Mouse (Mus musculus) embryonic fibroblast, embryonic 13.5 days (primary cell): Measurements from ENCODE around the gene Capn8. TPM values are rescaled to one million over a fixed set of nuclear protein-coding genes. Genes with fewer than 3 reads are reported as not detected.

Experiments used
- H3K27ac ChIP-seq: 2 replicates; pipeline ENCODE4 v1.5.1; 2012; ENCODE audit warnings: low read length, control low read depth, inconsistent platforms; ENCODE audit not compliant: insufficient read depth
- H3K4me1 ChIP-seq: 2 replicates; pipeline ENCODE4 v1.6.1; 2011; ENCODE audit warnings: low read length; ENCODE audit not compliant: control insufficient read depth, insufficient read depth
- H3K4me3 ChIP-seq: 2 replicates; pipeline ENCODE4 v1.5.1; 2011; ENCODE audit warnings: mild to moderate bottlenecking, control low read depth, low read length; ENCODE audit not compliant: insufficient read depth
- CTCF ChIP-seq: IDR thresholded peaks from 2 replicates; pipeline ENCODE4 v1.5.1; 2011; ENCODE audit warnings: mild to moderate bottlenecking, control low read depth, low read length, moderate library complexity, borderline replicate concordance; ENCODE audit not compliant: insufficient read depth
- POLR2A ChIP-seq: IDR thresholded peaks from 2 replicates; pipeline ENCODE4 v1.6.1; 2011; ENCODE audit warnings: low read depth, mild to moderate bottlenecking, control low read depth, low read length, moderate library complexity
- polyA plus RNA-seq: library from polyadenylated mRNA; stranded (reverse); fragments of >200 nt; gene quantifications from 2 replicates; pipeline ENCODE4 v1.2.4, GENCODE M21; 2011; ENCODE audit warnings: low read depth; ENCODE audit not compliant: missing spikeins, insufficient read length

The Capn8 gene
- polyA plus RNA-seq, 1 experiment: not detected

DNA sequence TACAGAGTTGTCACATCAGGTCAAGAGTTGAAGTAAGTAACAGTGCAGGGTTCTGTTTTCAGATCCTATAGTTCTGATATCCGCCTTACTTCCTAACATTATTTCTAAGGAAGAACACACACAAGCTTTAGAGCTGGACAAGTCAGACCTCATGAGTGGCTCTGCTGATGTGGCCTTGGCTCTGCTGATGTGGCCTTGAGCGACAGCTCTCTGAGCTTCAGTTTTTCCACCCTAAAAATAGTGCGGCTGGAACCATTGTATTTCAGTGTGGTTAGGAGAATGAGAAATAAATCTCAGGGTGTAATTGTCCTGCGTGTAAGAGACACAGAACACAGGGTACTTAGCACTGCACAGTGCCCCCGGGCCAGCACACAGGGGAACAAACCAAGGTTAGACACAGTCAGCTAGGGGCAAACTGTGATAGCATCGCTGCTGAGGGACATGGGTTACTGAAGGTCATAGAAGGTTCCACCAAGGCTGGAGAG, 586 bp downstream of the Capn8 start:
- Histone ChIP-seq H3K27ac (no peak overlapping the region), H3K4me3 (no peak overlapping the region), H3K4me1 (peaks cover 10% of the 10 kb centered on the region; the same call in 1 of the 2 replicates)
- TF ChIP-seq POLR2A (no peak), CTCF (no peak)

DNA sequence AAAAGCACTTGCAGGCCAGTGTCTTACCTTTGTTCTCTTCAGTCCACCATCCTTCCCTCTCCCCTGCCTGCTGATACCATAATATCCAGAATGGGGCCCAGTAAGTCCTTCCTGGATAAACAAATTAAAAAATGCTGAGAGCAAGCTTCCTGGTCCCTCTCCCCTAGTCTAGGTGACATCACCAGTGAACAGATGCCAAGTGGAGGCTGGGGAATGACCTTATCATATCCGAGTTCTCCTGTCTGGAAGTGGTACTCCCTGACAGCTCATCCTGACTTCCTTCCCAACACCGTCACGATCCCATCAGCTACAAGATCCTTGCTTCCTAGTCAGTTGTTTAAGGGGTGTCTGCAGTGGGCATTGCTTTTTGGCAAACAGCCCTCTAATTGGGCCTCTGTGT, 6.3 kb downstream of the Capn8 start:
- no peak for TF ChIP-seq POLR2A
- no peak for TF ChIP-seq CTCF
- Histone ChIP-seq H3K4me1 (no peaks in the 10 kb centered on the region), H3K4me3 (no peak overlapping the region), H3K27ac (no peak overlapping the region)

- no peak overlapping the region for H3K27ac ChIP-seq
- TF ChIP-seq POLR2A (no peak), CTCF (no peak)
- no peaks in the 10 kb centered on the region for H3K4me1 ChIP-seq
- H3K4me3 ChIP-seq: no peak overlapping the region
Measured at GRCm38 (mm10) chr1:182571973-182572372, 7.2 kb downstream of the Capn8 start.

- H3K4me3 ChIP-seq: no peak overlapping the region
- no peak for TF ChIP-seq CTCF
- TF ChIP-seq POLR2A: no peak
- no peaks in the 10 kb centered on the region for H3K4me1 ChIP-seq
- H3K27ac ChIP-seq: no peak overlapping the region
Measured at GRCm38 (mm10) chr1:182573856-182574665, 9.3 kb downstream of the Capn8 start.

GRCm38 (mm10) chr1:182574666-182575049, 9.9 kb downstream of the Capn8 start:
- Histone ChIP-seq H3K4me3 (no peak overlapping the region), H3K4me1 (no peaks in the 10 kb centered on the region), H3K27ac (no peak overlapping the region)
- TF ChIP-seq CTCF (no peak), POLR2A (no peak)

DNA sequence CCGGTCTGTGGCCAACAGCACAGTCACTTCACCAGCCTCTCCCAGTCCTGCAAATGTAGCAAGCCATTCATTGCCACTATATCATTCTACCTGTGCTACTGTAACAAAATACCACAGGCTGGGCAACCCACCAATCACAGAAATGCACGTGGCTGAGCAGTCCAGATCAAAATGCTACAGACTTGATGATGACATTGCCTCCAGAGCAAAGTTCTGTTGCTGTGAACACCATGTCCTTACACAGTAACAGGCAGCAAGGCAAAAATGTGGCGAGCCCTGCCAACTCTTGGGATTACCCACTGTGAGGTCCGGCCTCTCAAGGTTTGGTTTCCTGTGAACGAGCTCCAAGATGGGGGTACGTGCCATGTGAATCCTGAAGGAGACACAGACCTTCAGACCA, 19.4 kb downstream of the Capn8 start:
- TF ChIP-seq POLR2A (no peak), CTCF (no peak)
- no peak overlapping the region for H3K27ac ChIP-seq
- H3K4me3 ChIP-seq: no peak overlapping the region
- H3K4me1 ChIP-seq: no peaks in the 10 kb centered on the region

- TF ChIP-seq CTCF (no peak), POLR2A (no peak)
- Histone ChIP-seq H3K27ac (no peak overlapping the region), H3K4me3 (no peak overlapping the region), H3K4me1 (no peaks in the 10 kb centered on the region)
Measured at GRCm38 (mm10) chr1:182585162-182585840, 20.5 kb downstream of the Capn8 start.

DNA sequence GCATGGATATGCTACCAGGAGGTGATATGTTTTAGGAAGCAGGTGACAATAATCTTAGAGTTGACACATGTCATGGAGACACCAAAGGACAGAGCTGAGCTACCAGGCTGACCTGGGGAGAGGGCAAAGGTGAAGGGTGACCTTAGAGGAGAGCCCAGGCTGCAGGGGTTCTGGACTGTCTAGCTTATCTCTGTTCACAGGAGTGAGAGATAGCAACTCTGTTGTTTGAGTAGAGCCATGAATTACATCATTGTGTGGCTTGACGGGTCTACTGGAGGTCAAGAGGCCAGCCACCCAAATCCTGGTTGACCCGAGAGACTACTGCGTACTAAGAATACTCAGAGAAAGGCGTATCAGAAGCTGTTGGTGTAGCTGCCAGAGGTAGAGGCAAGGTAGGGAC, 22.9 kb downstream of the Capn8 start:
- TF ChIP-seq CTCF: no peak
- no peak for TF ChIP-seq POLR2A
- Histone ChIP-seq H3K4me1 (peaks cover 1% of the 10 kb centered on the region; the same call in 1 of the 2 replicates), H3K4me3 (no peak overlapping the region), H3K27ac (no peak overlapping the region)

GRCm38 (mm10) chr1:182591491-182591890, 26.7 kb downstream of the Capn8 start:
- no peak overlapping the region for H3K27ac ChIP-seq
- peaks cover 4% of the 10 kb centered on the region; the same call in 1 of the 2 replicates for H3K4me1 ChIP-seq
- H3K4me3 ChIP-seq: no peak overlapping the region
- no peak for TF ChIP-seq POLR2A
- TF ChIP-seq CTCF: no peak

- Histone ChIP-seq H3K27ac (no peak overlapping the region), H3K4me3 (no peak overlapping the region), H3K4me1 (peaks cover 4% of the 10 kb centered on the region; the same call in 1 of the 2 replicates)
- TF ChIP-seq CTCF: no peak
Measured at GRCm38 (mm10) chr1:182592436-182592835, 27.6 kb downstream of the Capn8 start.

GRCm38 (mm10) chr1:182605330-182606150, 40.7 kb downstream of the Capn8 start:
- H3K4me1 ChIP-seq: no peaks in the 10 kb centered on the region
- no peak overlapping the region for H3K27ac ChIP-seq
- no peak overlapping the region for H3K4me3 ChIP-seq
- TF ChIP-seq POLR2A (no peak), CTCF (no peak)
